Mouse (Mus musculus): ENCODE measurements around the gene Umad1. TPM values are rescaled to one million over a fixed set of nuclear protein-coding genes. Genes with fewer than 3 reads are reported as not detected.

Gene Umad1
- polyA plus RNA-seq, 1 experiment = 5.9 TPM

DNA sequence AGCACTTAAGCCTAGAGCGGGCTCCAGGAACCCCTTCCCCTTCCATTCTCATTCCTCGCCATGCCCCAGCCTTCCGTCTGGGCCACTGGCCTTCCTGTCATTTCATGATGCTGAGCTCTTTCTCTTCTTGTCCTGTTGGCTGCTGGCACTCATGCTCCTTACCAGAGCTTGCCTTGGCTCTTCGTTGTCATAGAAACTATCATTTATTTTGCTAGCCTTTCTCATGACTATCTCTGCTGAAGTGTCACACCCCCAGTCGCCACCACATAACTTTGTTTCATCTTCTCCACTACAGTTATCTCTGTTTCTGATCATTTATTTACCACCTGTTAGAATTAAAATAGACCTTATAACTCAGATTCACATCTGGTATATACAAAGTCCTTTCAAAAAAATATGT, 117.3 kb downstream of the Umad1 start:
- H3K27me3 ChIP-seq (ENCODE audit: control insufficient read depth, insufficient read depth, insufficient read length) = no peaks in the 10 kb centered on the region
- TF ChIP-seq POLR2AphosphoS2 (IDR thresholded peaks at IDR 0.05; ENCODE audit: insufficient read length, low read depth) (no peak), TCF3 (IDR thresholded peaks at IDR 0.05; ENCODE audit: insufficient read length, low read depth) (no peak), MAX (IDR thresholded peaks at IDR 0.05; ENCODE audit: low read depth) (no peak), USF1 (IDR thresholded peaks at IDR 0.05; ENCODE audit: low read depth) (no peak), POLR2A (IDR thresholded peaks at IDR 0.05; ENCODE audit: insufficient read length, low read depth) (no peak), REST (IDR thresholded peaks at IDR 0.05; ENCODE audit: insufficient read depth, insufficient read length) (no peak), MYOD1 (IDR thresholded peaks at IDR 0.05; ENCODE audit: control insufficient read depth in 1 of 3, insufficient read length in 2 of 3, low read depth in 2 of 3) (no peak)

GRCm38 (mm10) chr6:8377667-8378066, 118.6 kb downstream of the Umad1 start:
- H3ac ChIP-seq (ENCODE audit: control insufficient read depth, insufficient read length) = no peak overlapping the region
- no peaks in the 10 kb centered on the region for H3K36me3 ChIP-seq (ENCODE audit: control insufficient read depth, insufficient read depth)
- no peak overlapping the region for H3K4me3 ChIP-seq
- no peak overlapping the region for H3K4me2 ChIP-seq (ENCODE audit: low read depth)
- H3K27me3 ChIP-seq (ENCODE audit: control insufficient read depth, insufficient read depth, insufficient read length) = no peaks in the 10 kb centered on the region
- no peaks in the 10 kb centered on the region for H3K79me2 ChIP-seq (ENCODE audit: control insufficient read depth, insufficient read depth)
- TF ChIP-seq POLR2AphosphoS2 (IDR thresholded peaks at IDR 0.05; ENCODE audit: insufficient read length, low read depth) (no peak), MYOG (IDR thresholded peaks at IDR 0.05; ENCODE audit: control insufficient read depth in 1 of 3, insufficient read depth in 1 of 3, insufficient read length in 2 of 3, low read depth in 2 of 3) (peak in 1 of 3 experiments; percentile 15), REST (IDR thresholded peaks at IDR 0.05; ENCODE audit: insufficient read depth, insufficient read length) (no peak), POLR2A (IDR thresholded peaks at IDR 0.05; ENCODE audit: insufficient read length, low read depth) (no peak), TCF3 (IDR thresholded peaks at IDR 0.05; ENCODE audit: insufficient read length, low read depth) (no peak), USF1 (IDR thresholded peaks at IDR 0.05; ENCODE audit: low read depth) (no peak), MYOD1 (IDR thresholded peaks at IDR 0.05; ENCODE audit: control insufficient read depth in 1 of 3, insufficient read length in 2 of 3, low read depth in 2 of 3) (peak in 2 of 3 experiments; percentile 67 to 76), E2F4 (IDR thresholded peaks at IDR 0.05; ENCODE audit: insufficient read depth) (no peak), SRF (IDR thresholded peaks at IDR 0.05; ENCODE audit: control insufficient read depth, insufficient read length, low read depth) (no peak)

More for the DNA sequence above, 117.3 kb downstream of the Umad1 start:
- Histone ChIP-seq H3K79me2 (ENCODE audit: control insufficient read depth, insufficient read depth) (no peaks in the 10 kb centered on the region), H3K4me2 (ENCODE audit: low read depth) (no peak overlapping the region), H3K36me3 (ENCODE audit: control insufficient read depth, insufficient read depth) (no peaks in the 10 kb centered on the region), H3K4me3 (no peak overlapping the region), H3ac (ENCODE audit: control insufficient read depth, insufficient read length) (no peak overlapping the region)

DNA sequence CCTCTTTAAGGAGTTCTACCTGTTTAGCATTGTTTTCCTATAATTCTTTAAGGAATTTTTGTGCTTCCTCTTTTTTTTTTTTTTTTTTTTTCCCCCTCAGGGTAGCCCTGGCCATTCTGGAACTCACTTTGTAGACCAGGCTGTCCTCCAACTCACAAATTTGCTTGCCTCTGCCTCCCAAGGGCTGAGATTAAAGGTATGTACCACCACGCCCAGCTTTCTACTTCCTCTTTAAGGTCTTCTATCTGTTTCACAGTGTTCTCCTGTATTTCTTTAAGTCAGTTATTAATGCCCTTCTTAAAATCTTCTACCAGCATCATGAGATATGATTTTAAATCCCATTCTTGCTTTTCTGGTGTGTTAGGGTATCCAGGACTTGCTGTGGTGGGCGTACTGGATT, 130.2 kb downstream of the Umad1 start:
- H3K79me2 ChIP-seq (ENCODE audit: control insufficient read depth, insufficient read depth) = no peaks in the 10 kb centered on the region
- H3K27me3 ChIP-seq (ENCODE audit: control insufficient read depth, insufficient read depth, insufficient read length) = no peaks in the 10 kb centered on the region
- TF ChIP-seq USF1 (IDR thresholded peaks at IDR 0.05; ENCODE audit: low read depth) (no peak), MAX (IDR thresholded peaks at IDR 0.05; ENCODE audit: low read depth) (no peak), POLR2AphosphoS2 (IDR thresholded peaks at IDR 0.05; ENCODE audit: insufficient read length, low read depth) (no peak), CEBPB (IDR thresholded peaks at IDR 0.05; ENCODE audit: insufficient read depth, poor library complexity, severe bottlenecking) (no peak), MYOD1 (IDR thresholded peaks at IDR 0.05; ENCODE audit: control insufficient read depth in 1 of 3, insufficient read length in 2 of 3, low read depth in 2 of 3) (no peak), REST (IDR thresholded peaks at IDR 0.05; ENCODE audit: insufficient read depth, insufficient read length) (no peak), POLR2A (IDR thresholded peaks at IDR 0.05; ENCODE audit: insufficient read length, low read depth) (no peak), TCF12 (IDR thresholded peaks at IDR 0.05; ENCODE audit: insufficient read depth, poor library complexity, severe bottlenecking) (no peak), TCF3 (IDR thresholded peaks at IDR 0.05; ENCODE audit: insufficient read length, low read depth) (no peak), MYOG (IDR thresholded peaks at IDR 0.05; ENCODE audit: control insufficient read depth in 1 of 3, insufficient read depth in 1 of 3, insufficient read length in 2 of 3, low read depth in 2 of 3) (no peak)

DNA sequence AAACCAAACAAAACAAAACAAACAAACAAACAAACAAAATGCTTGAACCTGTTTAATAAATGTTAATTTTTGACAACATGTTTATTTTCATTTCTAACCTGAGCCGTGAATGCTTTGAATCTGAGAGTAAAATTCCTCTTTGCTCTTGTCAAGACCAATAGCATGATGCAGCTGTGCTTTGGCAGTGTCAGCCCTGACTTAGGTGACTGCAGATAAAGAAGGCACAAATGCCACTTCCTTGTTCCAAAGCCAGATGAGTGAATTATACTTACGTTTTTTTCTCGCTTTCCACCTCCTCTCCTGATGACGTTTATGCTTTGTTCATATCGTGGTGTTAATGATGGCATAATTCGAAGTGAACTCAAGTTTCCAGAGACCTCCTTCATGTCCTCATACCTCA, 131.2 kb downstream of the Umad1 start:
- H3K36me3 ChIP-seq (ENCODE audit: control insufficient read depth, insufficient read depth) = no peaks in the 10 kb centered on the region

More for the DNA sequence above, 130.2 kb downstream of the Umad1 start:
- no peak overlapping the region for H3ac ChIP-seq (ENCODE audit: control insufficient read depth, insufficient read length)
- H3K4me3 ChIP-seq = no peak overlapping the region
- H3K4me2 ChIP-seq (ENCODE audit: low read depth) = no peak overlapping the region
- H3K36me3 ChIP-seq (ENCODE audit: control insufficient read depth, insufficient read depth) = no peaks in the 10 kb centered on the region

GRCm38 (mm10) chr6:8390935-8391334, 131.8 kb downstream of the Umad1 start:
- H3ac ChIP-seq (ENCODE audit: control insufficient read depth, insufficient read length) = no peak overlapping the region
- TF ChIP-seq E2F4 (IDR thresholded peaks at IDR 0.05; ENCODE audit: insufficient read depth) = no peak
- no peak for TF ChIP-seq MYOD1 (IDR thresholded peaks at IDR 0.05; ENCODE audit: control insufficient read depth in 1 of 3, insufficient read length in 2 of 3, low read depth in 2 of 3)
- no peak for TF ChIP-seq MYOG (IDR thresholded peaks at IDR 0.05; ENCODE audit: control insufficient read depth in 1 of 3, insufficient read depth in 1 of 3, insufficient read length in 2 of 3, low read depth in 2 of 3)
- no peak for TF ChIP-seq USF1 (IDR thresholded peaks at IDR 0.05; ENCODE audit: low read depth)
- TF ChIP-seq POLR2AphosphoS2 (IDR thresholded peaks at IDR 0.05; ENCODE audit: insufficient read length, low read depth) = no peak
- no peak for TF ChIP-seq POLR2A (IDR thresholded peaks at IDR 0.05; ENCODE audit: insufficient read length, low read depth)
- no peak for TF ChIP-seq MAX (IDR thresholded peaks at IDR 0.05; ENCODE audit: low read depth)
- no peak for TF ChIP-seq SRF (IDR thresholded peaks at IDR 0.05; ENCODE audit: control insufficient read depth, insufficient read length, low read depth)
- no peak for TF ChIP-seq REST (IDR thresholded peaks at IDR 0.05; ENCODE audit: insufficient read depth, insufficient read length)
- no peak for TF ChIP-seq TCF3 (IDR thresholded peaks at IDR 0.05; ENCODE audit: insufficient read length, low read depth)
- TF ChIP-seq TCF12 (IDR thresholded peaks at IDR 0.05; ENCODE audit: insufficient read depth, poor library complexity, severe bottlenecking) = no peak
- no peak for TF ChIP-seq CEBPB (IDR thresholded peaks at IDR 0.05; ENCODE audit: insufficient read depth, poor library complexity, severe bottlenecking)
- H3K4me2 ChIP-seq (ENCODE audit: low read depth) = no peak overlapping the region
- H3K79me2 ChIP-seq (ENCODE audit: control insufficient read depth, insufficient read depth) = no peaks in the 10 kb centered on the region
- H3K4me3 ChIP-seq = no peak overlapping the region
- H3K36me3 ChIP-seq (ENCODE audit: control insufficient read depth, insufficient read depth) = no peaks in the 10 kb centered on the region
- no peaks in the 10 kb centered on the region for H3K27me3 ChIP-seq (ENCODE audit: control insufficient read depth, insufficient read depth, insufficient read length)

More for the DNA sequence above, 131.2 kb downstream of the Umad1 start:
- Histone ChIP-seq H3ac (ENCODE audit: control insufficient read depth, insufficient read length) (no peak overlapping the region), H3K79me2 (ENCODE audit: control insufficient read depth, insufficient read depth) (no peaks in the 10 kb centered on the region), H3K4me3 (no peak overlapping the region), H3K27me3 (ENCODE audit: control insufficient read depth, insufficient read depth, insufficient read length) (no peaks in the 10 kb centered on the region), H3K4me2 (ENCODE audit: low read depth) (no peak overlapping the region)
- TF ChIP-seq CEBPB (IDR thresholded peaks at IDR 0.05; ENCODE audit: insufficient read depth, poor library complexity, severe bottlenecking) = no peak
- TF ChIP-seq MYOD1 (IDR thresholded peaks at IDR 0.05; ENCODE audit: control insufficient read depth in 1 of 3, insufficient read length in 2 of 3, low read depth in 2 of 3) = no peak
- TF ChIP-seq POLR2AphosphoS2 (IDR thresholded peaks at IDR 0.05; ENCODE audit: insufficient read length, low read depth) = no peak
- TF ChIP-seq SRF (IDR thresholded peaks at IDR 0.05; ENCODE audit: control insufficient read depth, insufficient read length, low read depth) = no peak
- TF ChIP-seq TCF12 (IDR thresholded peaks at IDR 0.05; ENCODE audit: insufficient read depth, poor library complexity, severe bottlenecking) = no peak
- no peak for TF ChIP-seq POLR2A (IDR thresholded peaks at IDR 0.05; ENCODE audit: insufficient read length, low read depth)
- TF ChIP-seq USF1 (IDR thresholded peaks at IDR 0.05; ENCODE audit: low read depth) = no peak
- no peak for TF ChIP-seq TCF3 (IDR thresholded peaks at IDR 0.05; ENCODE audit: insufficient read length, low read depth)
- TF ChIP-seq MYOG (IDR thresholded peaks at IDR 0.05; ENCODE audit: control insufficient read depth in 1 of 3, insufficient read depth in 1 of 3, insufficient read length in 2 of 3, low read depth in 2 of 3) = no peak
